Mouse (Mus musculus): ENCODE measurements around the gene Iqcd. TPM values are rescaled to one million over a fixed set of nuclear protein-coding genes. Genes with fewer than 3 reads are reported as not detected.

The Iqcd gene
- total RNA-seq, 2 experiments from 2014 or later, result 0.58 to 0.64 TPM

- DNase-seq, result no peak
- intact Hi-C loops (cut with DNase I), result no loop called here
These were observed 62.4 kb downstream of the Iqcd start for GRCm38 (mm10) chr5:120651230-120651629.

GRCm38 (mm10) chr5:120652915-120653701 is 64.3 kb downstream of the Iqcd start:
- DNase-seq, result no peak
- intact Hi-C loops (cut with DNase I), result no loop called here

- DNase-seq, result no peak
- intact Hi-C loops (cut with DNase I), result no loop called here
These were observed 65.1 kb downstream of the Iqcd start for GRCm38 (mm10) chr5:120653873-120654272.

DNA sequence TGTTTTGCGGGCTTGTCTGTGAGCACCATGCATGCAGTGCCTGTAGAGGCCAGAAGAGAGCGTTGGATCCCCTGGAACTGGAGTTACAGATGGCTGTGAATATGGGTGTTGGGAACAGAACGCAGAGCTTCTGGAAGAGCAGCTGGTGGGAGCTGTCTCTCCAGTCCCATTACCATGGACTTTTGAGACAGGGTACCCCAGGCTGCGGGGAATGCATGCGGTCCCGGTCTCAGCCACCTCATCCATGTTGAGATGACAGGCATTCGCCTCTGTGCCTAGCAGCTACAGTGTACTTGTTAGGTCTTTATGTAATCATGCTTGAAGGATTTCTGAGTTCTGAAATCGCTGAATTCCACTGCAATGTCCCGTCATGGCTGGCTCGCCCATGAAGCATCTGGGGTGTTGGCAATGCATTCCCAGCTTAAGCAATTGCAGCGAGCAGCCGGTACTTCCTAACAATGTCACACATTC is 67.5 kb downstream of the Iqcd start:
- intact Hi-C loops (cut with DNase I), result no loop called here
- no peak for DNase-seq

Other genes with a start within 250 kb of the Iqcd start
- 1 to 10 TPM in 1 of 2 experiments, under 1 TPM in 1; 0.86 to 1.4 TPM for gene Lhx5, start 157.3 kb upstream of the Iqcd start, total RNA-seq (2021)
- 1 to 10 TPM; 2.4 to 3.7 TPM for gene Sdsl, start 116.2 kb upstream of the Iqcd start, total RNA-seq (2021)
- gene Sds, start 112.5 kb upstream of the Iqcd start, total RNA-seq (2021), result not detected
- 10 to 100 TPM; 38.8 to 43.9 TPM for gene Plbd2, start 85.4 kb upstream of the Iqcd start, total RNA-seq (2021)
- 1 to 10 TPM; 3.3 to 4.6 TPM for gene Slc8b1, start 77.8 kb upstream of the Iqcd start, total RNA-seq (2021)
- gene Tpcn1, start 343 bp upstream of the Iqcd start, total RNA-seq (2021), result 10 to 100 TPM; 42.0 to 44.1 TPM
- 10 to 100 TPM; 22.7 to 26.0 TPM for gene Rita1, start 23.6 kb downstream of the Iqcd start, total RNA-seq (2021)
- gene Ddx54, start 23.7 kb downstream of the Iqcd start, total RNA-seq (2021), result 10 to 100 TPM; 52.0 to 55.4 TPM
- gene Cfap73, start 45.2 kb downstream of the Iqcd start, total RNA-seq (2021), result under 1 TPM in 1 of 2 experiments, not detected in 1; 0.40 TPM
- gene Rasal1, start 59.8 kb downstream of the Iqcd start, total RNA-seq (2021), result 10 to 100 TPM; 42.2 to 54.6 TPM
- gene Dtx1, start 122.9 kb downstream of the Iqcd start, total RNA-seq (2021), result 100 to 1,000 TPM; 122 to 124 TPM
- not detected for gene Oas2, start 160.8 kb downstream of the Iqcd start, total RNA-seq (2021)
- gene Oas3, start 188.6 kb downstream of the Iqcd start, total RNA-seq (2021), result under 1 TPM in 1 of 2 experiments, not detected in 1; 0.18 TPM
- not detected for gene Oas1e, start 206.5 kb downstream of the Iqcd start, total RNA-seq (2021)
- gene Oas1c, start 223.5 kb downstream of the Iqcd start, total RNA-seq (2021), result 1 to 10 TPM; 1.0 to 1.3 TPM

Measured in left cerebral cortex, postnatal 4 days (tissue).